Mouse (Mus musculus): ENCODE data around the gene Vmn1r2. TPM values are rescaled to one million over a fixed set of nuclear protein-coding genes. Genes with fewer than 3 reads are reported as not detected.
"Not testable (repeated sequence)": the region's sequence is repeated elsewhere in the genome, so short reads cannot be mapped to it uniquely, and the experiment has no call there.

Vmn1r2 gene
- not detected in 2 replicates for polyA plus RNA-seq (2015; fragmentation: Nextera tagmentation; extraction: Ambion mirVana)

DNA sequence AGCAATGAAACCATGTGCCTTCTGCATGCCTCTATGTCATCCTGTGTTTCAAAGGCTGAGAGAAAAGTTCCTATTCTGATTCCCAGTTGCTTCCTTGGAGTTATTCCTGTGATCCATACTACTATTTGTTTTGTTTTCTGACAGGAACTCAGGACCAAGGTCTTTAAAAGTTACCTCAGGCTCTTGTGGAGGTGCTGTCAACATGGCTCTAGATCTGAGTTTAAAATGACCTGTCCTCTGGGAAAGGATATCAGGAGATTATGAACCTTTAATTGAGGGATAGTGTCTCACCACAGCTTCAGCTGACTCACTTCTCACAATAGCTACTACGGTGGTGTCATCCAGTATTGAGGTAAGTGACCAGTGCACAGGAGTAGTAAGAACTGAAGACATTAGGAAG, at the start of gene Vmn1r2:
Gene Vmn1r2, plus strand, starts transcription at position 301 of the 400 bp plus-strand sequence.
- not testable (repeated sequence) for H3K4me2 ChIP-seq (replicated peaks); H3K27ac ChIP-seq (replicated peaks); H3K36me3 ChIP-seq; H3K27me3 ChIP-seq; ATAC-seq (replicated peaks); H3K9ac ChIP-seq (replicated peaks); H3K4me1 ChIP-seq; H3K4me3 ChIP-seq
- peaks cover 15% of the 10 kb centered on the region for H3K9me3 ChIP-seq
- no CpG with 5 or more reads among the region's 1 CpGs for WGBS

DNA sequence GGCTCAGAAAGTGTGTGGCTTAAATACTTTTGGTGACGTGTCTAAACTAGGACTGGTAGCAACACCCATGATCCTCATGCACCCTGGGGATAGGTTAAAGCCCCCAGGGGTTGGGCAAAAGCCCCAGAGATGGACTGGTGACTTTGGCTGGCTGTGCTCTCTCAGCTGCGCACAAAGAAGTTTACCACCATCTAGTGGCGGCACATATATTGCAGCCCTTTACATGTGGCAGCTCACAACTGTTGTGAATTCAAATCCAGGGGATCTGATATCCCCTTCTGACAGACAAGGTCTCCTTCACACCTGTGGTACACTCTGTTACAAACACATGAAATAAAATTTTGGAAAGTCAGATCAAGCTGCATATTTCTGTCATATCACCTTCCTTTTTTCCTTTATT, 19.2 kb upstream of the Vmn1r2 start:
- H3K36me3 ChIP-seq; H3K4me1 ChIP-seq; H3K9ac ChIP-seq (replicated peaks); H3K27ac ChIP-seq (replicated peaks); H3K4me2 ChIP-seq (replicated peaks); ATAC-seq (replicated peaks); H3K9me3 ChIP-seq; H3K4me3 ChIP-seq; H3K27me3 ChIP-seq: not testable (repeated sequence)
- WGBS, result no CpG with 5 or more reads among the region's 3 CpGs

DNA sequence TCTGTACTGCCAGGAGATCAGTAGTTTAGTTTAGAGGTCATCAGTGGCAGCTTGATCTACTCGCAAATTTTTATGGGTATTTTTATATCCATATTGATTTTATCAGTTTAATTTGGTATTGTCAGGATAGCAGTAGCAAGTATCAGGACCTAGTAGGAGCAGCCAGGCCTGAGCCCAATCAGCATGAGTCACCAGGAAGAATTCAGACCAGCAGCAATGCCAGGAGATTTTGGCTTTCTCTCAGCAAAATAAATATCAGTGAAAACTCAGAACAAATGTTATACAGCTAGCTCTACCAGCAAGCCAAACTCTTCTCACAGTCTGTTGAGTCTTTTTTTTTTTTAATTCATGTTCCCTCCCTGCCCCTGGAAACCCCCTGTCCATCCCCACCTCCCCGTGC, 13.8 kb upstream of the Vmn1r2 start:
- 85% methylated on average over 2 of the region's 2 CpGs for WGBS
- H3K4me2 ChIP-seq (replicated peaks); H3K4me3 ChIP-seq; H3K9ac ChIP-seq (replicated peaks); H3K27me3 ChIP-seq; H3K27ac ChIP-seq (replicated peaks); H3K9me3 ChIP-seq; ATAC-seq (replicated peaks); H3K36me3 ChIP-seq; H3K4me1 ChIP-seq: not testable (repeated sequence)

- not testable (repeated sequence) for H3K4me2 ChIP-seq (replicated peaks); H3K27me3 ChIP-seq; ATAC-seq (replicated peaks); H3K9ac ChIP-seq (replicated peaks); H3K36me3 ChIP-seq; H3K4me1 ChIP-seq; H3K4me3 ChIP-seq; H3K27ac ChIP-seq (replicated peaks)
- H3K9me3 ChIP-seq, result peaks cover 15% of the 10 kb centered on the region
These were observed 2.7 kb upstream of the Vmn1r2 start for GRCm38 (mm10) chr4:3164429-3164828.

DNA sequence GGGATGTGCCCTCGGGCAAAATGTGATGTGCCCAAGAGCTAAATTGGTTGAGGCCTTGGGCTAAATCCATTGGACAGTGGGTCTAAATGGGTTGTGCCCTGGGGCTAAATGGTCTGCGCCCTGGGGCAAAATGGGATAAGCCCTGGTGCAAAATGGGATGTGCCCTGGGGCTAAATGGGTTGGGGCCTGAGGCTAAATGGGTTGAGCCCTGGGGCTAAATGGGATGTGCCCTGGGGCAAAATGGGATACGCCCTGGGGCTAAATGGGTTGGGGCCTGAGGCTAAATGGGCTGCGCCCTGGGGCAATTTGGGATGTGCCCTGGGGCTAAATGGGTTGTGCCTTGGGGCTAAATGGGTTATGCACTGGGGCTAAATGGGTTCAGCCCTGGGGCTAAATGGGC, 2.1 kb upstream of the Vmn1r2 start:
- H3K36me3 ChIP-seq, result no peaks in the 10 kb centered on the region
- H3K4me2 ChIP-seq (replicated peaks), result no peak overlapping the region
- no peak overlapping the region for H3K9ac ChIP-seq (replicated peaks)
- peaks cover 15% of the 10 kb centered on the region for H3K9me3 ChIP-seq
- no peak overlapping the region for H3K4me3 ChIP-seq
- ATAC-seq (replicated peaks), result no peak
- no peaks in the 10 kb centered on the region for H3K27me3 ChIP-seq
- 89% methylated on average over 4 of the region's 4 CpGs for WGBS
- H3K4me1 ChIP-seq, result no peaks in the 10 kb centered on the region
- H3K27ac ChIP-seq (replicated peaks), result no peak overlapping the region

GRCm38 (mm10) chr4:3174586-3174985, 7.5 kb downstream of the Vmn1r2 start:
- not testable (repeated sequence) for H3K27me3 ChIP-seq; H3K4me3 ChIP-seq; H3K9ac ChIP-seq (replicated peaks); H3K36me3 ChIP-seq; H3K27ac ChIP-seq (replicated peaks); H3K4me2 ChIP-seq (replicated peaks); ATAC-seq (replicated peaks); H3K4me1 ChIP-seq
- WGBS, result 78% methylated on average over 4 of the region's 4 CpGs
- peaks cover 23% of the 10 kb centered on the region for H3K9me3 ChIP-seq

GRCm38 (mm10) chr4:3175756-3176155, 8.6 kb downstream of the Vmn1r2 start:
- not testable (repeated sequence) for H3K27ac ChIP-seq (replicated peaks); H3K9ac ChIP-seq (replicated peaks); H3K27me3 ChIP-seq; H3K4me3 ChIP-seq; H3K4me2 ChIP-seq (replicated peaks); H3K4me1 ChIP-seq; ATAC-seq (replicated peaks); H3K36me3 ChIP-seq
- WGBS, result 88% methylated on average over 8 of the region's 8 CpGs
- H3K9me3 ChIP-seq, result peaks cover 33% of the 10 kb centered on the region

DNA sequence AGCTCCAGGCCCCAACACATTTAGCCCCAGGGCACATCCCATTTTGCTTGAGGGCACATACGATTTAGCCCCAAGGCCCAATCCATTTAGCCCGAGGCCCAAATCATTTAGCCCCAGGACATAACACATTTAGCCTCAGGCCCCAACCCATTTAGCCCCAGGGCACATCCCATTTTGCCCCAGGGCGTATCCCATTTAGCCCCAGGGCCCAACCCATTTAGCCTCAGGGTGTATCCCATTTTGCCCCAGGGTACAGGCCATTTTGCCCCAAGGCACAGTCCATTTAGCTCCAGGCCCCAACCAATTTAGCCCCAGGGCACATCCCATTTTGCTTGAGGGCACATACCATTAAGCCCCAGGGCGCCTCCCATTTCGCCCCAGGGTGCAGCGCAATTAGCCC, 9.1 kb downstream of the Vmn1r2 start:
- not testable (repeated sequence) for H3K36me3 ChIP-seq; H3K27ac ChIP-seq (replicated peaks); H3K9ac ChIP-seq (replicated peaks); H3K4me1 ChIP-seq; ATAC-seq (replicated peaks); H3K27me3 ChIP-seq; H3K4me2 ChIP-seq (replicated peaks); H3K4me3 ChIP-seq
- H3K9me3 ChIP-seq, result peaks cover 38% of the 10 kb centered on the region
- 91% methylated on average over 6 of the region's 6 CpGs for WGBS

- H3K9me3 ChIP-seq, result peaks cover 40% of the 10 kb centered on the region
- not testable (repeated sequence) for H3K9ac ChIP-seq (replicated peaks); H3K4me3 ChIP-seq; H3K4me2 ChIP-seq (replicated peaks); H3K4me1 ChIP-seq; H3K27ac ChIP-seq (replicated peaks); H3K27me3 ChIP-seq; ATAC-seq (replicated peaks); H3K36me3 ChIP-seq
- 89% methylated on average over 10 of the region's 10 CpGs for WGBS
These were observed 9.8 kb downstream of the Vmn1r2 start for GRCm38 (mm10) chr4:3176746-3177490.

DNA sequence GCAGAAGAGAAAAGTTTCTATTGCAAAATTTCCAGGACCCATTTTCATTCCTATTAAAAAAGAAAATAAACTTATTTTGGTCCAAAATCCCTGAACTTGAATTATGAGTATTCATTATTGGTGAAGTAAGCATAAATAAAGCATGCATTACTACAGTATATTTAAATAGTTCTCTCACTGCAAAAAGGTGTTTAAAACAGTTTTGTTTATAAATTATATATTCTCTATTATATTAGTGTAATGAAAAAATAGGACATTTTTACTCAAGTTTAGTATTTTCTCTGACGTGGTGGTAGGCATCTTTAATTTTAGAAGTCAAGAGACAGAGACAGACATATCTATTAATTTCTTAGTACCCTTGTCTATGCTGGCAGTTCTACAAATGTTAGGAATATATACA, 18.1 kb downstream of the Vmn1r2 start, which contains the start of gene Vmn1r3:
Gene Vmn1r3, minus strand, starts transcription at position 101 of the 400 bp plus-strand sequence.
- not testable (repeated sequence) for ATAC-seq (replicated peaks); H3K4me3 ChIP-seq; H3K27me3 ChIP-seq; H3K4me2 ChIP-seq (replicated peaks); H3K4me1 ChIP-seq; H3K36me3 ChIP-seq; H3K27ac ChIP-seq (replicated peaks); H3K9ac ChIP-seq (replicated peaks)
- H3K9me3 ChIP-seq, result peaks cover 17% of the 10 kb centered on the region; the same call in 1 of the 2 replicates
- 82% methylated on average over 1 of the region's 1 CpGs for WGBS

DNA sequence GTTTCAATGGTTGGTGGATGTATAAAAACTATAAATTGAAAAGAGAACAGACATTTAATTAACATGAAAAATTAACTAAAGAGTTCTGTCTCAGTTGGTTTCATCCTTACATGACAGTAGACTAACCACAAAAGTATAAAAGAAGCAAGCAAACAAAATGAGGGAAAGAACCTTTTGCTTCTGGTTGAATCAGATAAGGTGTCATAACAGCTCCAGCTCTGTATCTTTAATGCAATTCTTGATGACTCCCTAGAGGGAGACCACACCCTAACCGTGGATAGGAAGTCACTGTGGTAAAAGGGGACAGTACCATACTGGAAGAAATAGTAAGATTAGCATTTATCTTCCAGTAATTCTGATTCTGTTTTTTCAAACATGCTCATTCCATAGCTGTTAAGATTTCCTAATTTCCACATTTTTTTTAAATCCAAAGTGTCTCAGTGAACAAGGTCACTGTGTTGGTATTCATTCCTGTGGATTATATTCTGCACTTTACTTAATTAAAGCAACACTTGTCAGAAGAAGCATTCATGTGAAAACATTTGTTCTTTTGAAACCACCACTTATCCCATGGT, 42.6 kb downstream of the Vmn1r2 start:
- H3K36me3 ChIP-seq; ATAC-seq (replicated peaks); H3K4me3 ChIP-seq; H3K9ac ChIP-seq (replicated peaks); H3K9me3 ChIP-seq; H3K27ac ChIP-seq (replicated peaks); H3K27me3 ChIP-seq; H3K4me2 ChIP-seq (replicated peaks); H3K4me1 ChIP-seq: not testable (repeated sequence)
- WGBS, result 56% methylated on average over 1 of the region's 1 CpGs

DNA sequence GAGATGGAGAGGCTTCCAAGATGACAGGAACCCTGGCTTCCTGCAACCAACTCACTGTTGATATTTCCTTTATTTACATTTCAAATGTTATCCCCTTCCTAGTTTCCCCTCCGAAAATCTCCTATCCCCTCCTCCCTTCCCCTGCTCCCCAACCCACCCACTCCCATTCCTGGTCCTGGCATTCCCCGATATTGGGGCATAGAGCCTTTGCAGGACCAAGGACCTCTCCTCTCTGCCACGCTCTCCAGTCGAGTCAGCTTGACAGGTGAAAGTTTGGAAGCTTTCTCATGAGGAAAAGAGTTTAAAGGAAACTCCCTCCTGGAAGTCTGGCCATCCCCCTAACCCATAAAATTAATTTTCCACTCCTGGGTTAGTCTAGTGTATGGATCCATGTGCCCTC, 46.2 kb downstream of the Vmn1r2 start:
- not testable (repeated sequence) for ATAC-seq (replicated peaks); H3K4me1 ChIP-seq; H3K9me3 ChIP-seq; H3K36me3 ChIP-seq; H3K27ac ChIP-seq (replicated peaks); H3K4me3 ChIP-seq; H3K4me2 ChIP-seq (replicated peaks); H3K9ac ChIP-seq (replicated peaks); H3K27me3 ChIP-seq
- 79% methylated on average over 4 of the region's 4 CpGs for WGBS

GRCm38 (mm10) chr4:3216382-3216781, 49.3 kb downstream of the Vmn1r2 start:
- H3K36me3 ChIP-seq; H3K4me3 ChIP-seq; H3K9me3 ChIP-seq; H3K27ac ChIP-seq (replicated peaks); H3K4me2 ChIP-seq (replicated peaks); H3K9ac ChIP-seq (replicated peaks); H3K27me3 ChIP-seq; H3K4me1 ChIP-seq; ATAC-seq (replicated peaks): not testable (repeated sequence)
- 77% methylated on average over 2 of the region's 2 CpGs for WGBS
